Mouse (Mus musculus) fat pad, adult 2 months (tissue): ENCODE data around the gene Bbs1.
"Not testable (repeated sequence)": the region's sequence is repeated elsewhere in the genome, so short reads cannot be mapped to it uniquely, and the experiment has no call there.

ENCODE experiments used
- DNase-seq: peaks from one replicate; pipeline ENCODE4 v3.0.0-alpha.2; 2011; ENCODE audit warnings: low read depth, low spot score; ENCODE audit errors: extremely low read depth

The Bbs1 gene

DNA sequence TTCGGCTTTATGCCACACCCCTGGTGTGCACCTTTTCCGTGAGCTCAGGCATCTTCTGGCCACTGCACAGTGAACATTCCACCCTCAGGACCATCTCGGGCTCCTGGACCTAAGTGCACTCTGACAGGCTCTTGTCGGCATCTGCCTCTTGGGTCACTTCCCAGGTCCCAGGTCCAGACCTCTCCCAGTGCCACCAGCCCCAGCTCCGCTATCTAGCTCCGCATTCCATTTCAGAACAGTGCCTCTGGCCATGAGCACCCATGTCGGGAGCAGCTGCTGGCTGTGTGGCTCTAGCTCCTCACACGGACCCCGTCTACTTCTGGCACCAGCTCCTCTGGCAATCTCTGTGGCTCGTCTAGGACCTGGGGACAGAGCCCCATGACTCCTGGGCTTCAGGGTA, 16.6 kb downstream of the Bbs1 start:
- DNase-seq, result no peak

GRCm38 (mm10) chr19:4883961-4884360, 22.5 kb downstream of the Bbs1 start:
- no peak for DNase-seq

- DNase-seq, result no peak
Observed at GRCm38 (mm10) chr19:4879324-4879703, 27.1 kb downstream of the Bbs1 start.

- peak; percentile 56 for DNase-seq
Observed at GRCm38 (mm10) chr19:4878405-4879323, 27.8 kb downstream of the Bbs1 start, which contains the start of gene Zdhhc24. Gene Zdhhc24, plus strand, starts transcription at chr19:4878668.

DNA sequence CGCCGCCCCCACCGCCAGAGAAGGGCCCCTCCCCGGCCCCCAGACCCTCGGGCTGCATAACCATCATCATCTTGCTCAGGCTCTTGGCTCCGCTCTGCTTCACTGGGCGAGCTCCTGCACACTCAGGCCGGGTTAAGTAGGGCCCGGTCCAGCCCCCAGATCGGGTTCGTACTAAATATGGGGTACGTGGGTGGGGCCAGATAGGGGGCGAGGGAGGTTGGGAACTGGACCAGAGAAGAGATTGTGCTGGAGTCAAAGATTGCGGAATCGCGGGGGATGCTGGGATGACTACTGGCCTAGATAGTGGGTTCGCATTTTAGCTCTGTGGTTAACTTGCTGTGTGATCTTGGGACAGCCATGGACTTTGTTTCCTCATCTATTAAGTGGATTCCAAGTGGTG, 28.6 kb downstream of the Bbs1 start, which contains the start of gene Actn3:
Gene Actn3, minus strand, starts transcription at position 125 of the 400 bp plus-strand sequence.
- no peak for DNase-seq

GRCm38 (mm10) chr19:4876755-4877154, 29.7 kb downstream of the Bbs1 start:
- DNase-seq, result no peak

GRCm38 (mm10) chr19:4876241-4876640, 30.2 kb downstream of the Bbs1 start:
- no peak for DNase-seq

DNA sequence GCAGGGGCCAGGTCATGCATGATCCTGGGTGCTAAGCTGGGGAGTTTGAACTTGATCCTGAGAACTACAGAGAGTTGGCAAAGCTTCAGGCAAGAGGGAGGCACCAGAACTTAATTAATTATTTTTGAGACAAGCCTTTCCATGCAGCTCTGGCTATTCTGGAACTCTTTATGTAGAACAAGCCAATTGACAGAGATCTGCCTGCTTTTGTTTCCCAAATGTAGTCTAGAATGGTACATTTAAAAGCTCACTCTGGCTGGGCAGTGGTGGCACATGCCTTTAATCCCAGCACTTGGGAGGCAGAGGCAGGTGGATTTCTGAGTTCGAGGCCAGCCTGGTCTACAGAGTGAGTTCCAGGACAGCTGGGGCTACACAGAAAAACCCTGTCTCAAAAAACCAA, 31.8 kb downstream of the Bbs1 start:
- not testable (repeated sequence) for DNase-seq

DNA sequence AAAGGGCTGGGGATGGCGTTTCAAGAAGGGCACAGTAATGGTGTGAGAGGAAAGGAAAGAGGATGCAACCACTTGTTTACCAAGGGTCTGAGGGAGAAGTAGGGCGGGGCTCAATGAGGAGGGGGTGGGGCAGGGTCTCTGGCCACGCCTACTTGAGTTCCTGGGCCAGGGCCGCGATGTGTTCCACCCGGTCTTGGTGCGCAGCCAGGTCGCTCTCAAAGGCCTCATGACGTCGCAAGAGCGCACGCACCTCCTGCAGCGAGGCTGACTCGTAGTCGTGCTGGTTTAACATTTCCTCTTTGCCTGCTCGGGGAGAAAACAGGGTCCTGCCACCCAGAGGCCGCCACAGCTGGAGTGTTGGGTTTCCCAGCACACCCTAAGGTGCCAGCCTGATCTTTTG, 41.3 kb downstream of the Bbs1 start:
- no peak for DNase-seq

DNA sequence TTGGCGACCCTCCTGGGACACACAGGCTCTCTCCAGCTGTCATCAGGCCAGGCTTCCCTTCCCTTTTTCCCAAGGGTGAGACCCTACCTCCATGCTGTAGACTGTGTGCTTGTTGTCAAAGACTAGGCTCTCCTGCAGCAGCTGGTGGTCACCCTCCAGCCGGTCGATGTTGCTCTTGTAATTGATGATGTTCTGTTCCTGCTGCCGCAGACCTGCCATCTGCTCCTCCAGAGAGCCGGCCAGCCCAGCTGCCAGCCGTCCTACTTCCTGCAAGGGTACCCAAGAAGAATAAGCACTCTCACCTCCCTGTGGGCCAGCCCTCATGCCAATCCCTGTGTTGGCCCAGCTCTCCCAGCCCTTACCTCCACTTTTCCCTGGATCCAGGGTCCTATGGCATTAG, 43.4 kb downstream of the Bbs1 start:
- no peak for DNase-seq

GRCm38 (mm10) chr19:4859081-4859480, 47.3 kb downstream of the Bbs1 start:
- DNase-seq, result no peak

DNA sequence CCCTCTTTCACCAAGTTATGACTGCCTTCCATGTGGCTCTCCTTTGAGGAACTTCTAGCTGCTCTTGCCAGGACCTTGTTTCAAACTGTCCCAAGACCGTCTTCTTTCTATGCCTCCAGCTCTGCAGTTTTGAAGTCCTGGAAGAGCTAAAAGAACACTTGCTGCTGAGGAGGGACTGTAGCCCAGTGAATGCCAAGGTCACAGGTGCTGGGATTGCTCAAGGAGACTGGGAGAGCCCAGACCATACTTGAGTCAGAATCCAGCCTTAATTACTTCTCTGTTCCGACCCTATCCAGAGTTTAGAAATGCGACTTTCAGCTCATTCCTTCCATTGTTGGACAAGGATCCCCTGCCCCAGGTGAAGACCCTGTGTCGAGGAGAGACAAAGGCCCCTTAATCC, 50.5 kb downstream of the Bbs1 start:
- no peak for DNase-seq

- no peak for DNase-seq
Observed at GRCm38 (mm10) chr19:4855470-4855820, 51.0 kb downstream of the Bbs1 start.

GRCm38 (mm10) chr19:4854552-4855469, 51.6 kb downstream of the Bbs1 start, which contains the start of gene Ctsf:
Gene Ctsf, plus strand, starts transcription at chr19:4855130.
- no peak for DNase-seq

GRCm38 (mm10) chr19:4850281-4850680, 56.1 kb downstream of the Bbs1 start:
- DNase-seq, result no peak

DNA sequence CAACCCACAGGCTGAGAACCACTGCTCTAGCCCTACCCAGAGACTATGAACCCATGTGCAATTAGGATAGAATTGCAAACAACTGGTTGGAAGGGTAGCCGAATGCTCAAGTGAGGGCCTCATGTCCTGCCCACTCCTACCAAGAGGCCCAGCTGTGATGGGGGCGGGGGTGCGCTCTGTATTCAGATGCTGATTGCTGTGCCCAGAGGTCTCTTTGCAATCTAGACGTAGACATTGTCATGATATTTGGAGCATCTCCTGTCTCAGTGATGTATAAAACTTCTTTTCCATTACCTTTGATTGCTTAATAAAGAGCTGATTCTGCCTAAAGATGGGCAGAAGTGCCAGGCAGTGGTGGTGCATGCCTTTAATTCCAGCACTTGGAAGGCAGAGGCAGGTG, 56.6 kb downstream of the Bbs1 start:
- no peak for DNase-seq

GRCm38 (mm10) chr19:4847490-4847889, 58.9 kb downstream of the Bbs1 start:
- no peak for DNase-seq

DNA sequence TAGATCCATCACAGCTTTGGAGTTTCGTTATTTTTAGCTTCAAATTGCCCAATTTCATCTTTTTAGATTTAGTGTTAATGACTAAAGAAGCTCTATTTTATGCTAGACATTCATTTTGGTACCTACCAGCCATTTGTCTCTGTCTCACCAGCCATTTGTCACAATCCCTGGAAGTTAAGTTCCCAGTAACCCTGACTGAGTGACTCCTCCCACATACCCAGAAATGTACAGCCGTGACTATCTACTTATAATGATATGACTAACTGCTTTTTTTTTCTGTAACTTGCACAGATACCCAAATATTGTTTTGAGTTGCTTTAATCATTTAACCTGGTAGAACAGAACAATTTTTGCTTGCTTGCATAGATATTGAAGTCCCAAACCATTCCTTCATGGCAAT, 60.6 kb downstream of the Bbs1 start:
- DNase-seq, result no peak

DNA sequence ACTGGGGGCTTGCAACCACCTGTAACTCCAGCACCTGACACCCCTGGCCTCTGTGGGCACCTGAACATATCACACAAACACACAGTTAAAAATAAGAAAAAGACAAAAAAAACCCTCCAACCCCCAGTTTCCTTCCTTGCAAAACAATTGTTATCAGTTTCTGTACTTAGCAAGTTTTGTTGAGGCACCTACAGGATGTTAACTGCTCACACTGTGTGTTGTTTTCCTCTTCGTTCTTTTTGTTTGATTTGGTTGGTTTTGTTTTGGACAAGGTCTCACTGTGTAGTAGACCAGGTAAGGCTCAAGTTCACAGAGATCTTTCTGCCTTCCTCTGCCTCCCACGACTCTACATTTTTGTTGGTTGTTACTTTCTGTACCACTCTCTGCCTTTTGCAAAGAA, 63.8 kb downstream of the Bbs1 start:
- no peak for DNase-seq

GRCm38 (mm10) chr19:4840848-4841247, 65.6 kb downstream of the Bbs1 start:
- DNase-seq, result no peak

- DNase-seq, result no peak
Observed at GRCm38 (mm10) chr19:4839149-4839548, 67.3 kb downstream of the Bbs1 start, which contains the start of the genes Ccs and Ccdc87. Gene Ccs, minus strand, starts transcription at chr19:4839332. Gene Ccdc87, plus strand, starts transcription at chr19:4839366.
